Mouse (Mus musculus) stomach, postnatal 0 days (tissue): ENCODE results near the gene Ly6g6c. TPM values are rescaled to one million over a fixed set of nuclear protein-coding genes. Genes with fewer than 3 reads are reported as not detected.

Source experiments
- ATAC-seq: fragments of 200-750 bp; cut with Nextera tagmentation; 2 replicates; pipeline ENCODE4 v1.8.0; 2017; ENCODE audit not compliant: low FRiP score, low TSS enrichment
- DNase-seq: peaks from one replicate; pipeline ENCODE4 v3.0.0-alpha.2; 2016; ENCODE audit warnings: low spot score
- H3K27ac ChIP-seq: fragments of 300-500 bp; sonication (generic); replicated peaks from 2 replicates; pipeline ENCODE4 v1.5.1; 2014; ENCODE audit warnings: mild to moderate bottlenecking, control low read depth
- H3K27me3 ChIP-seq: fragments of 300-500 bp; sonication (generic); 2 replicates; pipeline ENCODE4 v1.6.1; 2014; ENCODE audit warnings: low read length; ENCODE audit not compliant: control insufficient read depth, insufficient read depth
- H3K36me3 ChIP-seq: fragments of 300-500 bp; sonication (generic); 2 replicates; pipeline ENCODE4 v1.6.1; 2014; ENCODE audit warnings: low read length, mixed read lengths; ENCODE audit not compliant: control insufficient read depth, insufficient read depth
- H3K4me1 ChIP-seq: fragments of 300-500 bp; sonication (generic); replicated peaks from 2 replicates; pipeline ENCODE4 v1.6.1; 2014; ENCODE audit warnings: antibody characterized with exemption; ENCODE audit not compliant: control insufficient read depth, insufficient read depth
- H3K4me2 ChIP-seq: fragments of 300-500 bp; sonication (generic); replicated peaks from 2 replicates; pipeline ENCODE4 v1.6.1; 2014; ENCODE audit warnings: low read depth, mild to moderate bottlenecking, control low read depth, moderate library complexity
- H3K4me3 ChIP-seq: fragments of 300-500 bp; sonication (generic); 2 replicates; pipeline ENCODE4 v1.5.1; 2014; ENCODE audit warnings: low read depth, low read length, control low read depth
- H3K9ac ChIP-seq: fragments of 300-500 bp; sonication (generic); 2 replicates; pipeline ENCODE4 v1.6.1; 2014; ENCODE audit warnings: mild to moderate bottlenecking, low read length, control low read depth, mixed read lengths
- H3K9me3 ChIP-seq: fragments of 300-500 bp; sonication (generic); 2 replicates; pipeline ENCODE4 v1.6.1; 2016; ENCODE audit warnings: low read length; ENCODE audit not compliant: control insufficient read depth
- CTCF ChIP-seq: IDR thresholded peaks from 2 replicates; pipeline ENCODE4 v1.5.1; 2016; ENCODE audit warnings: antibody characterized with exemption, low read depth, mild to moderate bottlenecking, moderate library complexity
- EP300 ChIP-seq: optimal IDR thresholded peaks from 2 replicates; pipeline ENCODE3; 2016; ENCODE audit warnings: antibody characterized with exemption
- WGBS: fragments of 180-500 bp; shearing (Covaris S2); extraction: QIAGEN DNeasy Blood & Tissue Kit; methylation state at CpG from one replicate; pipeline ENCODE4 v1.1.7; 2014; 5-methylcytosine and 5-hydroxymethylcytosine counted together
- polyA plus RNA-seq: library from polyadenylated mRNA; unstranded; fragments of >200 nt; fragmentation: Nextera tagmentation; extraction: Ambion mirVana; gene quantifications from 2 replicates; pipeline ENCODE4 v1.2.1, GENCODE M21; 2015

Ly6g6c gene
- polyA plus RNA-seq, 1 experiment from 2014 or later = 260 TPM

DNA sequence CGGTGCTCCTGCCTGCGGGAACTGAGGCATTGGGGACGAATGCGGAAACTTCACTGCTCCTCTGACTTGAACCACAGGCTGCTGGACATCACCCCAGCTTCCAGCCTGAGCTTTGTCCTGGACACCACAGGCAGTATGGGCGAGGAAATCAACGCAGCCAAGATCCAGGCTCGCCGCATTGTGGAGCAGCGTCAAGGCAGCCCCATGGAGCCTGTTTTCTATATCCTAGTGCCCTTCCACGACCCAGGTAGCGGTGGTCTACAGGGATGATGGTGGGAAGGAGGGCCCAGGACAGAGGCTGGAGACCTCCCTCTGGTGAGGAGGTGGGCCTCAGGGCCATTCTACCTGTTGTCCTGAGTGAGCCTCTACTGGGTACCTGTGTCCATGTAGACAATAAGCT is 45.3 kb upstream of the Ly6g6c start:
- no peak for DNase-seq
- WGBS = 87% methylated on average over 11 of the region's 11 CpGs
- H3K36me3 ChIP-seq = peaks cover 6% of the 10 kb centered on the region; the same call in 1 of the 2 replicates
- no peak overlapping the region for H3K4me3 ChIP-seq
- H3K9me3 ChIP-seq = no peaks in the 10 kb centered on the region
- H3K4me2 ChIP-seq = no peak overlapping the region
- ATAC-seq = no peak
- no peaks in the 10 kb centered on the region for H3K27me3 ChIP-seq
- H3K9ac ChIP-seq = no peak overlapping the region
- no peak overlapping the region for H3K27ac ChIP-seq
- no peaks in the 10 kb centered on the region for H3K4me1 ChIP-seq
- TF ChIP-seq CTCF (no peak), EP300 (no peak)

DNA sequence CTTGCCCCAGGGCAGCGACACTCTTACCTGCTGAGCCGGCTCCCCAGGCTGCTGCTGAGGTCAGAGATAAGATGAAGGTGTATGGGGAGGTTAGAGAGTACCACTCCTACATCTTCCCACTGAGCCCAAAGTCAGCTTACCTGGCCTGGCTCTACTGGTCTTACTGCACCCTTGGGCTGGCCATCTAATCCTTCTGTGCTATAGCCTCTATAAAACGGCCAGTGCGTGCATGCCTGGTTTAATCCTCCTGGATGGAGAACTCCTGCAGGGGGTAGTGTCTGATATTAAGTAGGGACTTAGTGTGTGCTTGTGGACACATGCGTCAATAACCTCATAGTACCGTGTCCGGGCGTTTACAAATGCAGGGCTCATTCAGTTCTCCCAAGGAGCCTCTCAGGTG is 44.6 kb upstream of the Ly6g6c start:
- TF ChIP-seq CTCF (no peak), EP300 (no peak)
- no peak overlapping the region for H3K9ac ChIP-seq
- no peaks in the 10 kb centered on the region for H3K4me1 ChIP-seq
- no peaks in the 10 kb centered on the region for H3K9me3 ChIP-seq
- no peak overlapping the region for H3K4me2 ChIP-seq
- no peaks in the 10 kb centered on the region for H3K27me3 ChIP-seq
- no peak overlapping the region for H3K27ac ChIP-seq
- H3K4me3 ChIP-seq = no peak overlapping the region
- H3K36me3 ChIP-seq = peaks cover under 1% of the 10 kb centered on the region; the same call in 1 of the 2 replicates
- ATAC-seq (no peak), DNase-seq (no peak)
- WGBS = 82% methylated on average over 8 of the region's 8 CpGs

DNA sequence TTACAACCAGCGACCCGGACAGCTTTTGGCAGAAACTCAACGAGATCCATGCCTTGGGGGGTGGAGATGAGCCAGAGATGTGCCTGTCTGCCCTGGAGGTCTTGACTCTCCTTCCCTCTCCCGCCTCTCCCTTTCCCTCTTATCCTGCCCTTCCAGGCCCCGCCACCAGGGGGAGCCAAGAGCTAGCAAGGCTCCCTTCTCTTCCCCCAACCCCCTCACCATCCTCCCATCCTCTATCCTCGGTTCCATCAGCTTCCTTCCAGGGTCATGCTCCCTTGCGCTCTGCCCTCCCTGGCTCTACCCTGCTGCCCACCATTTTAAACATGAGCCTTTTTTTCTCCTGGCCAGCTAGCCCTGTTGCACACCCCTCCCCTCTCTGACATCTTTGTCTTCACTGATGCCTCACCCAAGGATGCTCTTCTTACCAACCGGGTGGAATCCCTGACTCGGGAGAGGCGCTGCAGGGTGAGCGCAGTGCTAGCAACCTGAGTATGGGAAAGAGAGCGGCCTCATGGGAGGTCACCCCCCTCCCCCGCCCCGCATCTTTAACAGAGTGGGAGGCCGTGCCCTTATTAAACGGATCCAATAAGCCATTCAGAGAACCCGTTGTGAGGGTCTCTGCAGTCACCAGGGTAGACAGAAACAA is 43.9 kb upstream of the Ly6g6c start:
- TF ChIP-seq CTCF (peak; percentile 99), EP300 (no peak)
- no peaks in the 10 kb centered on the region for H3K27me3 ChIP-seq
- no peak overlapping the region for H3K9ac ChIP-seq
- DNase-seq (peak; percentile 89), ATAC-seq (peak; percentile 21)
- 12% methylated on average over 17 of the region's 17 CpGs for WGBS
- H3K36me3 ChIP-seq = no peaks in the 10 kb centered on the region
- H3K4me1 ChIP-seq = no peaks in the 10 kb centered on the region
- H3K9me3 ChIP-seq = no peaks in the 10 kb centered on the region
- H3K4me2 ChIP-seq = 0 out of 2 replicates have a peak overlapping the region, but pooled peaks have one; percentile 6
- H3K4me3 ChIP-seq = no peak overlapping the region
- H3K27ac ChIP-seq = no peak overlapping the region

DNA sequence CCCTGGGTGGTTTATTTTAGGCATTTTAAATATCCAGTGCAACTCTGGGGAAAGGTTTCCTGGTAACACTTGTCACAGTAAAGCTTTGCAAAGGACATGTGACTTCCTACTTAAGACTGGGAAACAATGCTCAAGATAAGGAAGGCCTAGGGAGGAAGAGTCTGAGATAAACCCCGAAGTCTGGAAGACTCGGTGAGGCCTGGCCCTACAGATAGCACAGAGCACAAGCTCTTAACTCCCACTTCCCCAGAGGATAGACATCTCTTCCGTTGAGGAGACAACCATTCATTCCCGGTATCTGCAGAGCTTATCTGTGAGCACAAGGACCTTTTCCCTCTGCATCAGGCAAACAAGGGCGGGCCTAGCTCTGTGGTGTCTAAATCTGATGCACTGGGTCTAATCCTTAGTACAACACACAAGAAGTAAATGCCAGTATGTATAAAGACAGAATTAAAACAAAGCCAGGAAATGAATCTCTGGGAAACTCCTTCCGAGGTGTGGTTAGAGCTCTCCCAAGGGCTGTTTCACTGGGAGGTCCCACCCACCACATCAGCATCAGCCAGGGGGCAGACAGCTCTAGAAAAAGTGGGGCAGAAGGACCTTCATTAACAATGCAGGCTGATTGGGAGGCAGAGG is 43.2 kb upstream of the Ly6g6c start:
- H3K9ac ChIP-seq = no peak overlapping the region
- H3K27me3 ChIP-seq = no peaks in the 10 kb centered on the region
- WGBS = 29% methylated on average over 6 of the region's 6 CpGs
- H3K4me2 ChIP-seq = no peak overlapping the region
- TF ChIP-seq CTCF = peak; percentile 31; the same call in 1 of the 2 replicates
- no peak for TF ChIP-seq EP300
- no peaks in the 10 kb centered on the region for H3K9me3 ChIP-seq
- no peaks in the 10 kb centered on the region for H3K4me1 ChIP-seq
- ATAC-seq = peak; percentile 6; the same call in 1 of the 2 replicates
- no peaks in the 10 kb centered on the region for H3K36me3 ChIP-seq
- no peak for DNase-seq
- H3K27ac ChIP-seq = peak overlapping the region; percentile 56; the same call in 1 of the 2 replicates
- no peak overlapping the region for H3K4me3 ChIP-seq

DNA sequence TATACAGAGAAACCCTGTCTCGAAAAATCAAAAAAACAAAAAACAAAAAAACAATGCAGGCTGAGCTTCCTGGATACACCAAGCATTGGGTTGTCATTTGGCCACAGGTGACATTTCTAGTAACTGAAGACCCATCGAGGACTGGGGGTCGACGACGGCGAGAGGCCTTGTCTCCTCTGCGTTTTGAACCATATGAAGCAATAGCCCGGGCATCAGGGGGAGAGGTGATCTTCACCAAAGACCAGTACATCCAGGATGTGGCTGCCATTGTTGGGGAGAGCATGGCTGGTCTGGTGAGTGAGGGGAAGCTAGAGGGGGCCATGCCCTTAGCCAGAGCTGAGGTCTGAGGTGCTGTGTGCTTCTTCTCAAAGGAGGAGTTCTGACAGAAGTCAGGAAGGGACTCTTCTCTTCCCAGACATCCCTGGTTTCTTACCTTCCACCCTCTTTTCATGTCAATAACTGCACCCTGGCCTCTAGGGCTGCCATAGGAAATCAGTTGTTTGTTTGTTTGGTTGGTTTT is 42.6 kb upstream of the Ly6g6c start:
- no peak overlapping the region for H3K27ac ChIP-seq
- no peaks in the 10 kb centered on the region for H3K9me3 ChIP-seq
- no peaks in the 10 kb centered on the region; the same call in 1 of the 2 replicates for H3K4me1 ChIP-seq
- no peak overlapping the region for H3K4me3 ChIP-seq
- WGBS = 95% methylated on average over 8 of the region's 8 CpGs
- no peaks in the 10 kb centered on the region for H3K36me3 ChIP-seq
- ATAC-seq (no peak), DNase-seq (no peak)
- H3K27me3 ChIP-seq = no peaks in the 10 kb centered on the region
- TF ChIP-seq EP300 (no peak), CTCF (no peak)
- H3K4me2 ChIP-seq = no peak overlapping the region
- no peak overlapping the region for H3K9ac ChIP-seq

DNA sequence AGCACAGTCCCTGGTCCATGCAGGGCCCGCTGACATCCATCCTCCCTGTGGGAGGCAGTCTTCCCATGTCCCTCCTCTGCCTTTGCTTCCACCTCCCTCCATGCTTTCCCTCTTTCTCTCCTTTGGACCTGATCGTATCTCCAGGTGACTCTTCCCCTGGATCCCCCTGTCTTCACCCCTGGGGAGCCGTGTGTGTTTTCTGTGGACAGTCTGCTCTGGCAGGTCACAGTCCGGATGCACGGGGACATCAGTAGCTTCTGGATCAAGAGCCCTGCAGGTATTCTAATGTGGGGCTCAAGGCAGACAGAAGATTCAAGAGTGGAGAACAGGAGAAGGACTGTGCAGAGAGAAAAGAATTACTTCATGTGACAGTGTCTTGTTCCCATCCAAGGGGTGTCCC is 42.0 kb upstream of the Ly6g6c start:
- TF ChIP-seq CTCF (no peak), EP300 (no peak)
- Histone ChIP-seq H3K9me3 (no peaks in the 10 kb centered on the region), H3K27me3 (no peaks in the 10 kb centered on the region), H3K9ac (no peak overlapping the region), H3K4me2 (no peak overlapping the region), H3K27ac (peak overlapping the region; percentile 35; the same call in 1 of the 2 replicates), H3K4me1 (no peaks in the 10 kb centered on the region; the same call in 1 of the 2 replicates), H3K4me3 (no peak overlapping the region), H3K36me3 (no peaks in the 10 kb centered on the region)
- DNase-seq = no peak
- ATAC-seq = no peak
- WGBS = 87% methylated on average over 5 of the region's 5 CpGs
